Mouse (Mus musculus) intestine, postnatal 0 days (tissue): ENCODE results near the gene Gm20661. TPM values are rescaled to one million over a fixed set of nuclear protein-coding genes. Genes with fewer than 3 reads are reported as not detected.
A peak's percentile ranks its signal among the peaks of the same experiment; 100 is the strongest.

ENCODE experiments used
- ATAC-seq: fragments of 200-750 bp; cut with Nextera tagmentation; 2 replicates; pipeline ENCODE4 v1.8.0; 2017; ENCODE audit warnings: mild to moderate bottlenecking, moderate TSS enrichment, moderate library complexity
- H3K27ac ChIP-seq: fragments of 300-500 bp; sonication (generic); 2 replicates; pipeline ENCODE4 v1.5.1; 2014; ENCODE audit warnings: mild to moderate bottlenecking, low read depth, low read length, moderate library complexity
- H3K27me3 ChIP-seq: fragments of 300-500 bp; sonication (generic); replicated peaks from 2 replicates; pipeline ENCODE4 v1.6.1; 2014; ENCODE audit warnings: low read length, mixed read lengths; ENCODE audit not compliant: control insufficient read depth, insufficient read depth
- H3K36me3 ChIP-seq: fragments of 300-500 bp; sonication (generic); 2 replicates; pipeline ENCODE4 v1.6.1; 2014; ENCODE audit warnings: mild to moderate bottlenecking, moderate library complexity; ENCODE audit not compliant: control insufficient read depth, insufficient read depth
- H3K4me1 ChIP-seq: fragments of 300-500 bp; sonication (generic); replicated peaks from 2 replicates; pipeline ENCODE4 v1.6.1; 2014; ENCODE audit warnings: antibody characterized with exemption, low read length, mixed read lengths; ENCODE audit not compliant: control insufficient read depth, insufficient read depth
- H3K4me2 ChIP-seq: fragments of 300-500 bp; sonication (generic); replicated peaks from 2 replicates; pipeline ENCODE4 v1.6.1; 2014; ENCODE audit warnings: low read depth, mild to moderate bottlenecking, moderate library complexity
- H3K4me3 ChIP-seq: fragments of 300-500 bp; sonication (generic); 2 replicates; pipeline ENCODE4 v1.5.1; 2014; ENCODE audit warnings: low read depth, low read length
- H3K9ac ChIP-seq: fragments of 300-500 bp; sonication (generic); 2 replicates; pipeline ENCODE4 v1.6.1; 2014; ENCODE audit warnings: mild to moderate bottlenecking, low read depth, low read length
- H3K9me3 ChIP-seq: fragments of 300-500 bp; sonication (generic); 2 replicates; pipeline ENCODE4 v1.6.1; 2016; ENCODE audit warnings: mixed run types; ENCODE audit not compliant: control insufficient read depth
- CTCF ChIP-seq: sonication (generic); IDR thresholded peaks from 2 replicates; pipeline ENCODE4 v1.5.1; 2016; ENCODE audit warnings: low read depth, mild to moderate bottlenecking, control low read depth, antibody characterized with exemption, moderate library complexity
- WGBS: fragments of 180-500 bp; shearing (Covaris S2); extraction: QIAGEN DNeasy Blood & Tissue Kit; methylation state at CpG from one replicate; pipeline ENCODE4 v1.1.7; 2014; 5-methylcytosine and 5-hydroxymethylcytosine counted together
- polyA plus RNA-seq: library from polyadenylated mRNA; unstranded; fragments of >200 nt; fragmentation: Nextera tagmentation; extraction: Ambion mirVana; gene quantifications from 2 replicates; pipeline ENCODE4 v1.2.1, GENCODE M21; 2015

Gene Gm20661
- polyA plus RNA-seq, 1 experiment from 2014 or later, result 0.39 TPM

DNA sequence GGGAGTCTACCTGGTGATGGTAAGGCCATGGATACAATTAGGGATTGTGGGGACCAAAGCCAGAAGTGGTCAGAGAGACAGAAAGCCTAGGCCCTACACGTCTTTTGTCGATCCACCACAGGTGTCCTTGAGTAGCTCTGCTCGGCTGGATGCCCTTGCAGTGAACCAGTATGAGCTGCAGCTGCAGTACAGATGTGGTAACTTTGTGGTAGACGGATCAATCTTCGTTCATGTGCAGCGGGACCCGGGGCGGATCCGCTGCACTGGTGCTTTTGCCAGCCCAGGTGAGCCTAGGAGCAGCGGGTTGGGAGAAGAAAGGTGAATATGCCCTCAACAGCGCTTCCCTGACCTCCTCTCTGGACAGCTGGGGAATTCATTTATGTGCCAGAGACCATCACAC is 10.2 kb downstream of the Gm20661 start:
- TF ChIP-seq CTCF, result no peak
- WGBS, result 87% methylated on average over 11 of the region's 11 CpGs
- no peak for ATAC-seq

DNA sequence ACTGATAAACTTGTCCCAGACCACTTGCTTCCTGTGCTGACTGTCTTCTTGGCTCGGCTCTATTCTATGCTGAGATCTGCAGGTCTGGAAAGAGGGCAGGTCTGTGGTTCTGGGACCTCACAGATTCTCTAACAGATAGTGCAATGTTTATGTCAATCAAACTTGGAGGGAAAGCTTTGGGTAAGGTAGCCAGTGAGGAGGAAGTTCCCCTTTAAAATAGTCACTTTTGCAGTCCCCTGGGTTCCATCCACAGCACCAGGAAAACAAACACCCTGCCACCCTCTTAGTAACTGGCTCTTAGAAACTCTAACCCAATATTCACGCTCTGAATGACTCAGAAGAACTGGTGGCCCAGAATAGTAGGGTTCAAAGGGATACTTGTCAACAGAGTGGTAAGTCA is 11.6 kb downstream of the Gm20661 start:
- ATAC-seq, result no peak
- Histone ChIP-seq H3K9ac (no peak overlapping the region), H3K4me1 (no peaks in the 10 kb centered on the region), H3K27ac (no peak overlapping the region), H3K27me3 (no peaks in the 10 kb centered on the region), H3K36me3 (no peaks in the 10 kb centered on the region), H3K9me3 (no peaks in the 10 kb centered on the region), H3K4me3 (no peak overlapping the region), H3K4me2 (no peak overlapping the region)
- 53% methylated on average over 2 of the region's 2 CpGs for WGBS
- no peak for TF ChIP-seq CTCF

More for the DNA sequence above, 10.2 kb downstream of the Gm20661 start:
- Histone ChIP-seq H3K9me3 (no peaks in the 10 kb centered on the region), H3K4me2 (no peak overlapping the region), H3K4me3 (no peak overlapping the region), H3K27me3 (no peaks in the 10 kb centered on the region), H3K9ac (no peak overlapping the region), H3K27ac (no peak overlapping the region), H3K4me1 (no peaks in the 10 kb centered on the region), H3K36me3 (no peaks in the 10 kb centered on the region)

DNA sequence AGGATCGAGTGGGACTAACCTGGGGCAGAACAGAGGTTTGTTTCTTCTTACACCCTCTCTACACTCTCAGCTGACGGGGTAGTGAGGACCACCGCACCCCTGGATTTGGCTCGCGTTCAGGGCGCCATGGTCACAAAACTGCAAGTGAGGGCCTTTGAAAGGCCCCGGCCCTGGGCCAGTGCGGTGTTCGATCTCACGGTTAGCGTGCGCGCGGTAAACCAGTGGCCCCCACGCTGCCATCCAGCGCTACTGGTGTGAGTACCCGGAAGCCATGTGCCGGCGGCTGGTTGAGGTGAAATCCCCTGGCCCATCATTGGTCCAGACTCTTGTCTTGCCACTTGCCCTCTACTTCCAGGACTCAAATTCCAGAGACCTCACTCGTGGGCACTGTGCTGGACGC is 12.7 kb downstream of the Gm20661 start:
- no peak for TF ChIP-seq CTCF
- Histone ChIP-seq H3K4me1 (no peaks in the 10 kb centered on the region), H3K4me2 (no peak overlapping the region), H3K27ac (no peak overlapping the region), H3K27me3 (no peaks in the 10 kb centered on the region), H3K4me3 (no peak overlapping the region), H3K36me3 (no peaks in the 10 kb centered on the region), H3K9me3 (no peaks in the 10 kb centered on the region), H3K9ac (no peak overlapping the region)
- WGBS, result 94% methylated on average over 21 of the region's 21 CpGs
- no peak for ATAC-seq

DNA sequence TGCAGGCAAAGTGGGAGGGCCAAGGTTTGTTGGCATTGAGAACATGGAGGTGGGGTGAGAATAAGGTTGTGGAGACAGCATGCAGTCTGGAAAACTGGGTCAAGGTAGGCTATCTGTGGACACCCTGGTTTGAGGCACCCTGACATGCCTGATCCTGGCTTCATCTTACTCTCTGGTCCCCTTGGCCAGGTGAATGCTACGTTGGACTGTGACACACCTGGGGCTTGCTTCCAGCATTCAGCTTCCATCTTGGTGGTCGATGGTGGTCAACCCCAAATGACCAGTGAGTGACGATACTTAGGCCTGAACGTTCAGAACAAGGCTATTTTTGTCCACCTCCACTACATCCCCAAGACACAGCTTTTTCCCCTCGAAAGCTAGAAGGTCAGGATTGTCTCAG is 13.2 kb downstream of the Gm20661 start, which contains the start of gene Gm20662:
Gene Gm20662 (plus strand): TSS at position 301 of the 400 bp plus-strand sequence.
- H3K27ac ChIP-seq, result no peak within 1 kb of the TSS
- H3K27me3 ChIP-seq, result no peaks in the 10 kb centered on the region
- no peaks in the 10 kb centered on the region for H3K36me3 ChIP-seq
- no peak within 1 kb of the TSS for H3K4me3 ChIP-seq
- H3K4me1 ChIP-seq, result no peaks in the 10 kb centered on the region
- ATAC-seq, result no peak
- no peak within 1 kb of the TSS for H3K4me2 ChIP-seq
- H3K9me3 ChIP-seq, result no peaks in the 10 kb centered on the region
- TF ChIP-seq CTCF, result no peak
- WGBS, result 84% methylated on average over 5 of the region's 5 CpGs
- H3K9ac ChIP-seq, result no peak within 1 kb of the TSS

DNA sequence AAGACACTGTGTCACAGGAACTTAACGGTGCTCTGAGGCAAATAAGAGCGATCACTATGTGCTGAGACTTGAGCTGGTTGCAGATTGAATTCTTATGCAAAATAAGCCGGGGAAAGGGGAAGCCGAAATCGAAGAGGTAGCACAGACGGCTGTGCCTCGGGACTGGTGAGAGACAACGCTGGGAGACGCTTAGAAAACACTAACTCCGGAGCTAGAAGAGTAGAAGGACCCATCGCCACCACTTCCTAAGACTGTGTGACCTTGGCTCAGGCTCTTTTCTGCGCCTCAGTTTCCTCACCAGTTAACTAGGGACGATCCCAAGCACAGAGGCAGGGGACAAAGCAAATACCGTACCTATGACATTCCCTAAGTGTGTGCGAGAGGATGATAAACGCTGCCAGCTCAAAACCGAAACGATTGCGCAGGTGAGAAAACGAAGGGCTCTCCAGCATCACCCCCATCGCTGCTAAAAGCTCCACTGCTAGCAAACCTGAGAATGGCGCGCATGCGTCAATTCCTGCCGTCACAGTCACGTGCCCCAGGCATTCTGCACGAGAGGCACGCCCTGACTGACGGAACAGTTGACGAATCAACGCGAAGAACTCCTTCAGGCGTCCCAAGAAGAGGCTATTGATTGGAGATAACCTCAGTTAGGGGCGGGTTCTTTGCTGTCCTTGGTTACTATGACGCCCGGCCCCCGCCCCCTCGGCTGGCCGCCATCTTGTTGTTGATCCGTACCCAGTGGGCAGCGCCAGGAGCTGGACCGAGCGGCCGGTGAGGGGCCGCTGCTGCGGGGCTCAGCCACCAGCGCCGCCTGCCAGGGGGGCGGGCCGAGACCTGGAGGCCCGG is 19.3 kb downstream of the Gm20661 start, which contains the start of gene Ip6k1:
Gene Ip6k1 (plus strand): TSS at position 580 of the 849 bp plus-strand sequence.
- H3K4me2 ChIP-seq, result peak within 1 kb of the TSS; percentile 95
- no peaks in the 10 kb centered on the region for H3K9me3 ChIP-seq
- H3K4me1 ChIP-seq, result 0 out of 2 replicates have a peak, but pooled peaks cover 6% of the 10 kb centered on the region
- peak within 1 kb of the TSS; percentile 100 for H3K9ac ChIP-seq
- H3K4me3 ChIP-seq, result peak within 1 kb of the TSS; percentile 100
- TF ChIP-seq CTCF, result no peak
- no peaks in the 10 kb centered on the region for H3K27me3 ChIP-seq
- peak within 1 kb of the TSS; percentile 96 for H3K27ac ChIP-seq
- under 1% methylated on average over 51 of the region's 51 CpGs for WGBS
- no peaks in the 10 kb centered on the region for H3K36me3 ChIP-seq
- peak; percentile 98 for ATAC-seq

DNA sequence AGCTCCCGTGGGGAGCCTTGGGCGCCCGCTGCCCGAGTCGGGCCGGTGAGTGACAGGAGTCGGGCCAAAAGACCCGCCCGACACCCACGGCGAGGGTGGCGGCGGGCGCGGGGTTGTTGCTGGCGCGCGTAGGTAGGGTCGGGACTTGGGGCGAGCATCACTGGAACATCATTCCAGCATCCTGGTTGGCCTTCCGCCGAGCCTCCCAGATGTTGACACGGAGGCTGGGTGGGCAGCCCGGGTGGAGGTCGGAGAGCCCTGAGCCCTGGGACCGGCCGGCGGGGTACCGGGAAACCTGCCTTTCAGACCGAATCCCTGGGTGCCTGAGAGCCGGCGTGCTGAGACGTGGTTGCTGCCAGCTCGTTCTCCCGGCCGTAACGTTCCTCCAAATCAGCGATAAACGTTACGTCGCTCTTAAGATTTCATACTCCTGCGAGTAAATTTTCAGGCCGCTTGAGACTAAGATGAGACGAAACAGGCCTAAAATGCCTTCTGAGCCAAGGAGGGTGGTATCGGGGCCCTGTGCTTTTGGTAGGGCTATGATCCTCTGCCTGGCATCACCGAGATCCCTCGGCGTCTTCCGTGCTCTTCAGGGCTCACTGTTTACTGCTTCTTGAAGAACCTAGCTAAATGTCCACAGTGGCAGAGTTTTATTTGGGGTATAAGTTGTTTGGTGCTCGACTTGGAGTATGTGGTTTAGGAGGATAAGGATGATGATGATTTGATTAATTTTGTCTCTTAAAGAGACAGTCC is 20.1 kb downstream of the Gm20661 start:
- WGBS, result under 1% methylated on average over 50 of the region's 50 CpGs
- Histone ChIP-seq H3K9me3 (no peaks in the 10 kb centered on the region), H3K36me3 (no peaks in the 10 kb centered on the region), H3K4me2 (peak overlapping the region; percentile 95), H3K27ac (peak overlapping the region; percentile 96), H3K4me3 (peak overlapping the region; percentile 100), H3K4me1 (0 out of 2 replicates have a peak, but pooled peaks cover 6% of the 10 kb centered on the region), H3K27me3 (no peaks in the 10 kb centered on the region), H3K9ac (peak overlapping the region; percentile 100)
- ATAC-seq, result peak; percentile 37; the same call in 1 of the 2 replicates
- no peak for TF ChIP-seq CTCF
